Mouse (Mus musculus) C2C12 (cell line): Measurements from ENCODE around the gene Tmtc1. TPM values are rescaled to one million over a fixed set of nuclear protein-coding genes. Genes with fewer than 3 reads are reported as not detected.

Experiments used
- H3K27me3 ChIP-seq: one replicate; pipeline ENCODE4 v1.6.1; 2011; ENCODE audit not compliant: control insufficient read depth, insufficient read depth, insufficient read length
- H3K36me3 ChIP-seq: one replicate; pipeline ENCODE4 v1.6.1; 2011; ENCODE audit not compliant: control insufficient read depth, insufficient read depth
- H3K4me3 ChIP-seq: one replicate; pipeline ENCODE4 v1.5.1; 2011; ENCODE audit warnings: mild to moderate bottlenecking, control low read depth; ENCODE audit not compliant: poor library complexity, insufficient read depth, severe bottlenecking
- H3K79me2 ChIP-seq: one replicate; pipeline ENCODE4 v1.6.1; 2011; ENCODE audit not compliant: control insufficient read depth, insufficient read depth
- H3K79me3 ChIP-seq: one replicate; pipeline ENCODE4 v1.6.1; 2011; ENCODE audit warnings: low read depth, control low read depth
- H3ac ChIP-seq: one replicate; pipeline ENCODE3; 2011; ENCODE audit warnings: low read depth; ENCODE audit not compliant: control insufficient read depth, insufficient read length
- CEBPB ChIP-seq: IDR thresholded peaks from one replicate; pipeline ENCODE4 v1.6.1; 2011; ENCODE audit warnings: low read depth, mild to moderate bottlenecking, control low read depth, moderate library complexity
- CTCF ChIP-seq: IDR thresholded peaks from one replicate; pipeline ENCODE4 v1.5.1; 2011; ENCODE audit not compliant: control insufficient read depth, insufficient read depth, insufficient read length
- FOSL1 ChIP-seq: IDR thresholded peaks from one replicate; pipeline ENCODE4 v1.8.0; 2011; ENCODE audit warnings: mild to moderate bottlenecking, low read length; ENCODE audit not compliant: poor library complexity, insufficient read depth, severe bottlenecking
- MAX ChIP-seq: IDR thresholded peaks from one replicate; pipeline ENCODE4 v1.6.1; 2011; ENCODE audit warnings: mild to moderate bottlenecking, control low read depth
- MYOD1 ChIP-seq: IDR thresholded peaks from one replicate; pipeline ENCODE4 v1.6.1; 2011; ENCODE audit warnings: low read depth; ENCODE audit not compliant: control insufficient read depth, insufficient read length
- MYOG ChIP-seq: IDR thresholded peaks from one replicate; pipeline ENCODE4 v1.6.1; 2011; ENCODE audit not compliant: control insufficient read depth, insufficient read length; ENCODE audit errors: extremely low read depth
- USF1 ChIP-seq: IDR thresholded peaks from one replicate; pipeline ENCODE4 v1.6.1; 2011; ENCODE audit warnings: low read depth, mild to moderate bottlenecking, control low read depth, moderate library complexity
- polyA plus RNA-seq: library from polyadenylated mRNA; unstranded; fragments of >200 nt; fragmentation: generic; extraction: Trizol; gene quantifications from one replicate; pipeline ENCODE4 v1.2.1, GENCODE M21; 2012; ENCODE audit warnings: missing spikeins

The Tmtc1 gene
- polyA plus RNA-seq, 1 experiment: not detected

- Histone ChIP-seq H3K27me3 (no peaks in the 10 kb centered on the region), H3ac (no peak overlapping the region), H3K79me2 (no peaks in the 10 kb centered on the region), H3K4me3 (no peak overlapping the region), H3K36me3 (no peaks in the 10 kb centered on the region), H3K79me3 (no peaks in the 10 kb centered on the region)
- TF ChIP-seq USF1: no peak
- no peak for TF ChIP-seq MYOD1
- no peak for TF ChIP-seq CEBPB
- TF ChIP-seq CTCF: no peak
- TF ChIP-seq MAX: no peak
- TF ChIP-seq MYOG: no peak
- TF ChIP-seq FOSL1: no peak
These were observed 115.3 kb downstream of the Tmtc1 start for GRCm38 (mm10) chr6:148328928-148329327.

DNA sequence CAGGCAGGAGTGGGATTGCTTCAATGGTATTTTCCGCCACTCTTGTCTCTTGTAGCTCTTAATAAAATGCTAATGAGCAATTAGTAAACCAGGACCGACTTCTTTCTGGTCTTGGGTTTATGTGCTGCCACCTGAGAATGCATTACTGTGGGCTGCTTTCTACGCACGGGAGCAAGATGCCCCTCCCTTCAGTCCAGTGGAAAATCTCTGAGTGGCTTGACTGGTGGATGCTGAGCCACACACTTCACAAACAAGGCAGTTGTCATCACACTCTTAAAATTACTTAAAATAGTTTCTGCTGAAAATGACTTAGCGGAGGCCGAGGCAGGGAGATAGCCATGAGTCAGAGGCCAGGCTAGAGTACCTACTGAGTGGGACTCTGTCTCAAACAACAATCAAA is 116.1 kb downstream of the Tmtc1 start:
- Histone ChIP-seq H3K4me3 (no peak overlapping the region), H3K36me3 (no peaks in the 10 kb centered on the region), H3K79me2 (no peaks in the 10 kb centered on the region), H3ac (no peak overlapping the region), H3K79me3 (no peaks in the 10 kb centered on the region), H3K27me3 (no peaks in the 10 kb centered on the region)
- TF ChIP-seq CEBPB (no peak), MYOD1 (no peak)

- Histone ChIP-seq H3K79me3 (no peaks in the 10 kb centered on the region), H3K79me2 (no peaks in the 10 kb centered on the region), H3K36me3 (no peaks in the 10 kb centered on the region), H3K27me3 (no peaks in the 10 kb centered on the region), H3K4me3 (no peak overlapping the region), H3ac (no peak overlapping the region)
- no peak for TF ChIP-seq CTCF
- no peak for TF ChIP-seq MAX
- TF ChIP-seq USF1: no peak
- TF ChIP-seq MYOD1: no peak
- TF ChIP-seq MYOG: no peak
- TF ChIP-seq CEBPB: no peak
- no peak for TF ChIP-seq FOSL1
These were observed 125.5 kb downstream of the Tmtc1 start for GRCm38 (mm10) chr6:148318736-148319135.

DNA sequence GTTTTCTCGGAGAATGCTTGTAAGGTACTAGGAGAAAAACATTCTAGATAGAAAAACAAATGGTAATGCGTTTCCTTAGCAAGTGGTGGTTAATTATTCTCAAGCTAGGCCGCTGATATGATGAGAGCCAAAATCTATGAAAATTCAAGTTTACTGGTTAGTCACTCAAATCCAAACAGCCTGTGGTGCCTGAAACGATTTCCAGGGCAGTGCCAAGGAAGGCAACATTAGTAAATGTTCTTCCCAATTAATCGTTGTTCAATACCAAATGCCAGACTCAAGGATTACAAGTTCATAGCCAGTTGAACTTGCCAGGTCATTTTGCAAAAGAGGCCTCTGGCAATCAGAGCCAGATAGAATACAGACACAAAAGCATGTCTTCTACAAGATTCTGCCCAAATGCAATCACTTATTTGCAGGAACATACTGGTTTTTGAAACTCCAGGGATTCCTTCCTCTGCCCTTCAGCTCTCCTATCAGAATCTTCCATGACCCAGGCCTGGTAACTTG is 128.6 kb downstream of the Tmtc1 start:
- TF ChIP-seq USF1: no peak
- TF ChIP-seq MAX: no peak
- TF ChIP-seq MYOD1: no peak
- TF ChIP-seq FOSL1: no peak
- TF ChIP-seq MYOG: no peak
- no peak for TF ChIP-seq CEBPB
- no peak for TF ChIP-seq CTCF
- H3K27me3 ChIP-seq: no peaks in the 10 kb centered on the region
- no peak overlapping the region for H3K4me3 ChIP-seq
- no peaks in the 10 kb centered on the region for H3K79me3 ChIP-seq
- no peaks in the 10 kb centered on the region for H3K79me2 ChIP-seq
- no peaks in the 10 kb centered on the region for H3K36me3 ChIP-seq
- no peak overlapping the region for H3ac ChIP-seq

DNA sequence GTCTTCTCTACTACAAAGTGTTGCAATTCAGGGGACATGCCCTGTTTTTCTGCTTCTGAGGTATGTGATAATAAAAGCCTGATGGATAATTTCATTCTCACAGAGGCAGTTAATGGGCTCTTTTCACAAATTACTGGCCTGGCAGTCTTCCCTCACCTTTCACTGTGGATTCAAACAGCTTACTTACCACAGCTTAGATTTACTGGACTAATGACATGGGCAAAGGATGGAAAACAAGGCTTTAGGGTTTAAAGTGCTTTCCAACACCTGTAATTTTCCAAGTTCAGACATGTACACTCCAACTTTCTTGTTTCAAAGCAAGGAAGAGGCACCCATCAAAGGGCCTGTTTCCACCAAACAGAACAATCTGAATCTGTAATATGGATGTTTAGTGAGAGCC is 129.1 kb downstream of the Tmtc1 start:
- Histone ChIP-seq H3K36me3 (no peaks in the 10 kb centered on the region), H3ac (no peak overlapping the region), H3K79me3 (no peaks in the 10 kb centered on the region), H3K27me3 (no peaks in the 10 kb centered on the region), H3K4me3 (no peak overlapping the region), H3K79me2 (no peaks in the 10 kb centered on the region)
- TF ChIP-seq CTCF (no peak), CEBPB (no peak), MAX (no peak), MYOD1 (no peak), USF1 (no peak), FOSL1 (no peak), MYOG (no peak)

DNA sequence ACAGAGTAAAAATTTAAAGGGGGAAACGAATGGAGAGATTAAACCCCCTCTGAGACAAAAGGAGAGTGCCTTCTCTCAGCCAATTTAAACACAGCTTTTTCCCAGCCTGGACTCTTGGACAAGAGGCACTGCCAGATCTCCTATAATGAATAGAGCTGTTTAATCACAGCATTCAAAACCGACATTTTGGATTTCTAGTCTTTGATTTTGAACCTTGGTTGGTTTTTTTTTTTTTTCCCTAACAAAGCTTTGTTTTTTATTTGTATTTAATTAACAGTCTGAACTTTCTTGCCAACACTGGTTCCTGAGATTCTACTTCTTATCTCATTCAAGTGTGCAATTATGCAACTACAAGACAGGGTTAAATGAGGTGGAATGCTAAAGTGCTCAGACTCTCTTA is 133.2 kb downstream of the Tmtc1 start:
- Histone ChIP-seq H3ac (no peak overlapping the region), H3K27me3 (no peaks in the 10 kb centered on the region), H3K79me2 (no peaks in the 10 kb centered on the region), H3K4me3 (no peak overlapping the region), H3K36me3 (no peaks in the 10 kb centered on the region), H3K79me3 (no peaks in the 10 kb centered on the region)
- TF ChIP-seq MYOD1: no peak
- no peak for TF ChIP-seq FOSL1
- no peak for TF ChIP-seq CTCF
- TF ChIP-seq MYOG: no peak
